Mouse (Mus musculus) embryo, embryonic 10.5 days (tissue): Measurements from ENCODE around the gene Dscaml1.
A peak's percentile ranks its signal among the peaks of the same experiment; 100 is the strongest.

ENCODE experiments used
- DNase-seq: peaks from one replicate; pipeline ENCODE4 v3.0.0-alpha.2; 2015; ENCODE audit warnings: low spot score

Gene Dscaml1

GRCm38 (mm10) chr9:45426456-45426855, at the start of gene Dscaml1:
TSS of gene Dscaml1 (plus strand) at chr9:45426628.
- DNase-seq = no peak

GRCm38 (mm10) chr9:45376883-45377282, 49.5 kb upstream of the Dscaml1 start:
- no peak for DNase-seq

GRCm38 (mm10) chr9:45380411-45381251, 45.8 kb upstream of the Dscaml1 start:
- DNase-seq = no peak

- no peak for DNase-seq
These were observed 44.1 kb upstream of the Dscaml1 start for GRCm38 (mm10) chr9:45382336-45382735.

- no peak for DNase-seq
These were observed 43.6 kb upstream of the Dscaml1 start for GRCm38 (mm10) chr9:45382834-45383233.

GRCm38 (mm10) chr9:45383883-45384282, 42.5 kb upstream of the Dscaml1 start:
- no peak for DNase-seq

- DNase-seq = no peak
These were observed 39.7 kb upstream of the Dscaml1 start for GRCm38 (mm10) chr9:45386698-45387097.

GRCm38 (mm10) chr9:45388385-45388994, 37.9 kb upstream of the Dscaml1 start:
- peak; percentile 92 for DNase-seq

GRCm38 (mm10) chr9:45389596-45389995, 36.8 kb upstream of the Dscaml1 start:
- no peak for DNase-seq

GRCm38 (mm10) chr9:45391299-45391698, 35.1 kb upstream of the Dscaml1 start:
- no peak for DNase-seq

- DNase-seq = no peak
These were observed 31.2 kb upstream of the Dscaml1 start for GRCm38 (mm10) chr9:45395218-45395617.

GRCm38 (mm10) chr9:45395796-45396195, 30.6 kb upstream of the Dscaml1 start:
- no peak for DNase-seq

GRCm38 (mm10) chr9:45398336-45398735, 28.1 kb upstream of the Dscaml1 start:
- no peak for DNase-seq

GRCm38 (mm10) chr9:45399434-45399833, 27.0 kb upstream of the Dscaml1 start, which contains the start of gene Fxyd2:
TSS of gene Fxyd2 (plus strand) at chr9:45399669.
- no peak for DNase-seq

- DNase-seq = no peak
These were observed 24.6 kb upstream of the Dscaml1 start for GRCm38 (mm10) chr9:45401851-45402250.

- DNase-seq = no peak
These were observed 23.5 kb upstream of the Dscaml1 start for GRCm38 (mm10) chr9:45402957-45403356.

GRCm38 (mm10) chr9:45405694-45406093, 20.7 kb upstream of the Dscaml1 start:
- DNase-seq = no peak

- no peak for DNase-seq
These were observed 19.6 kb upstream of the Dscaml1 start for GRCm38 (mm10) chr9:45406808-45407207.

GRCm38 (mm10) chr9:45407706-45408675, 18.4 kb upstream of the Dscaml1 start:
- DNase-seq = peak; percentile 85

- DNase-seq = no peak
These were observed 16.2 kb upstream of the Dscaml1 start for GRCm38 (mm10) chr9:45410193-45410592.

- no peak for DNase-seq
These were observed 15.8 kb upstream of the Dscaml1 start for GRCm38 (mm10) chr9:45410614-45411013.

- DNase-seq = no peak
These were observed 15.3 kb upstream of the Dscaml1 start for GRCm38 (mm10) chr9:45411111-45411510.
